Mouse (Mus musculus) hindbrain, embryonic 11.5 days (tissue): ENCODE data around the gene Arhgap27. TPM values are rescaled to one million over a fixed set of nuclear protein-coding genes. Genes with fewer than 3 reads are reported as not detected.

Experiments used
- ATAC-seq: fragments of 200-750 bp; cut with Nextera tagmentation; 2 replicates; pipeline ENCODE4 v1.8.0; 2017; ENCODE audit warnings: mild to moderate bottlenecking, moderate TSS enrichment, moderate library complexity; ENCODE audit not compliant: low FRiP score
- DNase-seq: peaks from one replicate; pipeline ENCODE4 v3.0.0-alpha.2; 2015; ENCODE audit warnings: low spot score
- H3K27ac ChIP-seq: fragments of 300-500 bp; sonication (generic); 2 replicates; pipeline ENCODE4 v1.5.1; 2014; ENCODE audit warnings: mild to moderate bottlenecking, low read depth, low read length
- H3K27me3 ChIP-seq: fragments of 300-500 bp; sonication (generic); 2 replicates; pipeline ENCODE4 v1.6.1; 2014; ENCODE audit warnings: mild to moderate bottlenecking, low read length, moderate library complexity, mixed read lengths; ENCODE audit not compliant: control insufficient read depth, insufficient read depth
- H3K36me3 ChIP-seq: fragments of 300-500 bp; sonication (generic); 2 replicates; pipeline ENCODE4 v1.6.1; 2014; ENCODE audit warnings: mild to moderate bottlenecking, low read length, moderate library complexity, mixed read lengths; ENCODE audit not compliant: control insufficient read depth, insufficient read depth
- H3K4me1 ChIP-seq: fragments of 300-500 bp; sonication (generic); replicated peaks from 2 replicates; pipeline ENCODE4 v1.6.1; 2014; ENCODE audit warnings: low read length, mixed read lengths; ENCODE audit not compliant: control insufficient read depth, insufficient read depth
- H3K4me2 ChIP-seq: fragments of 300-500 bp; sonication (generic); replicated peaks from 2 replicates; pipeline ENCODE4 v1.6.1; 2014; ENCODE audit warnings: mild to moderate bottlenecking, low read depth, low read length
- H3K4me3 ChIP-seq: fragments of 300-500 bp; sonication (generic); 2 replicates; pipeline ENCODE4 v1.5.1; 2014; ENCODE audit warnings: low read depth, low read length
- H3K9ac ChIP-seq: fragments of 300-500 bp; sonication (generic); 2 replicates; pipeline ENCODE4 v1.6.1; 2014; ENCODE audit warnings: low read depth, low read length
- H3K9me3 ChIP-seq: fragments of 300-500 bp; sonication (generic); 2 replicates; pipeline ENCODE4 v1.6.1; 2016; ENCODE audit warnings: low read length; ENCODE audit not compliant: control insufficient read depth
- WGBS: fragments of 180-500 bp; shearing (Covaris S2); extraction: QIAGEN DNeasy Blood & Tissue Kit; methylation state at CpG from one replicate; pipeline ENCODE4 v1.1.7; 2014; 5-methylcytosine and 5-hydroxymethylcytosine counted together
- polyA plus RNA-seq: library from polyadenylated mRNA; unstranded; fragments of >200 nt; fragmentation: Nextera tagmentation; extraction: Ambion mirVana; gene quantifications from 2 replicates; pipeline ENCODE4 v1.2.1, GENCODE M21; 2014

Gene Arhgap27
- polyA plus RNA-seq, 1 experiment from 2014 or later, result 2.8 TPM

GRCm38 (mm10) chr11:103404618-103405017 lies 41.1 kb upstream of the Arhgap27 start:
- H3K27me3 ChIP-seq, result no peaks in the 10 kb centered on the region
- no peak overlapping the region for H3K4me2 ChIP-seq
- DNase-seq (no peak), ATAC-seq (no peak)
- no peak overlapping the region for H3K9ac ChIP-seq
- no peak overlapping the region for H3K27ac ChIP-seq
- no peaks in the 10 kb centered on the region for H3K4me1 ChIP-seq
- H3K9me3 ChIP-seq, result no peaks in the 10 kb centered on the region
- H3K36me3 ChIP-seq, result no peaks in the 10 kb centered on the region
- no peak overlapping the region for H3K4me3 ChIP-seq

GRCm38 (mm10) chr11:103403776-103404175 lies 40.3 kb upstream of the Arhgap27 start:
- H3K9ac ChIP-seq, result no peak overlapping the region
- H3K36me3 ChIP-seq, result no peaks in the 10 kb centered on the region
- no peaks in the 10 kb centered on the region for H3K27me3 ChIP-seq
- no peaks in the 10 kb centered on the region for H3K4me1 ChIP-seq
- H3K9me3 ChIP-seq, result no peaks in the 10 kb centered on the region
- DNase-seq (no peak), ATAC-seq (no peak)
- H3K4me2 ChIP-seq, result no peak overlapping the region
- H3K4me3 ChIP-seq, result no peak overlapping the region
- no peak overlapping the region for H3K27ac ChIP-seq
- WGBS, result 58% methylated on average over 4 of the region's 4 CpGs

GRCm38 (mm10) chr11:103402738-103403137 lies 39.2 kb upstream of the Arhgap27 start:
- 92% methylated on average over 5 of the region's 5 CpGs for WGBS
- no peaks in the 10 kb centered on the region for H3K36me3 ChIP-seq
- H3K4me2 ChIP-seq, result no peak overlapping the region
- no peaks in the 10 kb centered on the region for H3K27me3 ChIP-seq
- no peak overlapping the region for H3K4me3 ChIP-seq
- no peak for ATAC-seq
- no peak for DNase-seq
- H3K9ac ChIP-seq, result no peak overlapping the region
- no peaks in the 10 kb centered on the region for H3K4me1 ChIP-seq
- no peak overlapping the region for H3K27ac ChIP-seq
- H3K9me3 ChIP-seq, result no peaks in the 10 kb centered on the region

GRCm38 (mm10) chr11:103402198-103402597 lies 38.7 kb upstream of the Arhgap27 start:
- 65% methylated on average over 2 of the region's 2 CpGs for WGBS
- Histone ChIP-seq H3K4me2 (no peak overlapping the region), H3K9ac (no peak overlapping the region), H3K9me3 (no peaks in the 10 kb centered on the region), H3K36me3 (no peaks in the 10 kb centered on the region), H3K4me3 (no peak overlapping the region), H3K27ac (no peak overlapping the region), H3K4me1 (no peaks in the 10 kb centered on the region), H3K27me3 (no peaks in the 10 kb centered on the region)
- DNase-seq, result peak; percentile 25
- no peak for ATAC-seq

- Histone ChIP-seq H3K27ac (no peak overlapping the region), H3K4me3 (no peak overlapping the region), H3K9me3 (no peaks in the 10 kb centered on the region), H3K9ac (no peak overlapping the region), H3K4me2 (no peak overlapping the region), H3K27me3 (no peaks in the 10 kb centered on the region), H3K36me3 (0 out of 2 replicates have a peak, but pooled peaks cover 5% of the 10 kb centered on the region), H3K4me1 (no peaks in the 10 kb centered on the region)
- no peak for DNase-seq
- WGBS, result 93% methylated on average over 4 of the region's 4 CpGs
- ATAC-seq, result no peak
Observed at GRCm38 (mm10) chr11:103399986-103400385, 36.5 kb upstream of the Arhgap27 start.

GRCm38 (mm10) chr11:103399050-103399449 lies 35.6 kb upstream of the Arhgap27 start:
- no peak overlapping the region for H3K27ac ChIP-seq
- no peak overlapping the region for H3K4me2 ChIP-seq
- H3K36me3 ChIP-seq, result 0 out of 2 replicates have a peak, but pooled peaks cover 6% of the 10 kb centered on the region
- DNase-seq (no peak), ATAC-seq (no peak)
- no peaks in the 10 kb centered on the region for H3K4me1 ChIP-seq
- H3K4me3 ChIP-seq, result no peak overlapping the region
- H3K27me3 ChIP-seq, result no peaks in the 10 kb centered on the region
- H3K9ac ChIP-seq, result no peak overlapping the region
- 97% methylated on average over 3 of the region's 3 CpGs for WGBS
- H3K9me3 ChIP-seq, result no peaks in the 10 kb centered on the region

GRCm38 (mm10) chr11:103396682-103397081 lies 33.2 kb upstream of the Arhgap27 start:
- H3K4me3 ChIP-seq, result no peak overlapping the region
- H3K9ac ChIP-seq, result no peak overlapping the region
- no peak for DNase-seq
- no peak overlapping the region for H3K4me2 ChIP-seq
- H3K27ac ChIP-seq, result no peak overlapping the region
- WGBS, result 93% methylated on average over 4 of the region's 4 CpGs
- no peak for ATAC-seq
- 0 out of 2 replicates have a peak, but pooled peaks cover 8% of the 10 kb centered on the region for H3K36me3 ChIP-seq
- no peaks in the 10 kb centered on the region for H3K4me1 ChIP-seq
- no peaks in the 10 kb centered on the region for H3K27me3 ChIP-seq
- H3K9me3 ChIP-seq, result no peaks in the 10 kb centered on the region

GRCm38 (mm10) chr11:103396236-103396635 lies 32.7 kb upstream of the Arhgap27 start:
- no peaks in the 10 kb centered on the region for H3K27me3 ChIP-seq
- H3K4me1 ChIP-seq, result no peaks in the 10 kb centered on the region
- 0 out of 2 replicates have a peak, but pooled peaks cover 8% of the 10 kb centered on the region for H3K36me3 ChIP-seq
- no peak overlapping the region for H3K4me2 ChIP-seq
- H3K9me3 ChIP-seq, result no peaks in the 10 kb centered on the region
- no peak overlapping the region for H3K9ac ChIP-seq
- no peak overlapping the region for H3K4me3 ChIP-seq
- H3K27ac ChIP-seq, result no peak overlapping the region
- 96% methylated on average over 4 of the region's 4 CpGs for WGBS
- DNase-seq, result no peak
- no peak for ATAC-seq

- Histone ChIP-seq H3K27ac (no peak overlapping the region), H3K4me3 (no peak overlapping the region), H3K4me1 (no peaks in the 10 kb centered on the region), H3K27me3 (no peaks in the 10 kb centered on the region), H3K9me3 (no peaks in the 10 kb centered on the region), H3K36me3 (0 out of 2 replicates have a peak, but pooled peaks cover 8% of the 10 kb centered on the region), H3K4me2 (no peak overlapping the region), H3K9ac (no peak overlapping the region)
- 84% methylated on average over 7 of the region's 7 CpGs for WGBS
- ATAC-seq (no peak), DNase-seq (no peak)
Observed at GRCm38 (mm10) chr11:103394604-103395003, 31.1 kb upstream of the Arhgap27 start.
